Mouse (Mus musculus) MEL (cell line): ENCODE data around the gene Usp37. TPM values are rescaled to one million over a fixed set of nuclear protein-coding genes. Genes with fewer than 3 reads are reported as not detected.
A peak's percentile ranks its signal among the peaks of the same experiment; 100 is the strongest.

Source experiments
- DNase-seq: peaks from one replicate; pipeline ENCODE4 v3.0.0; 2011; ENCODE audit warnings: low read depth, low spot score
- H3K27ac ChIP-seq: 2 replicates; pipeline ENCODE4 v1.5.1; 2012; ENCODE audit warnings: low read depth, mild to moderate bottlenecking, control low read depth, low read length, moderate library complexity; ENCODE audit not compliant: control insufficient read depth
- H3K27me3 ChIP-seq, 2 experiments: fragments of 150-350 bp in 1 of 2; sonication (generic) in 1 of 2; 2 replicates each; pipeline ENCODE4 v1.6.1; 2012; ENCODE audit warnings: low read length in 2 of 2, mild to moderate bottlenecking in 2 of 2, improper control_type of control experiment in 1 of 2, moderate library complexity in 1 of 2; ENCODE audit not compliant: insufficient read depth in 2 of 2, control insufficient read depth in 1 of 2
- H3K36me3 ChIP-seq, 2 experiments: 2 replicates each; pipeline ENCODE4 v1.6.1; 2012 to 2014; ENCODE audit warnings: low read length in 2 of 2, improper control_type of control experiment in 1 of 2, inconsistent platforms in 1 of 2, mild to moderate bottlenecking in 1 of 2; ENCODE audit not compliant: insufficient read depth in 2 of 2, control insufficient read depth in 1 of 2
- H3K4me1 ChIP-seq, 2 experiments: fragments of 150-350 bp in 1 of 2; sonication (generic) in 1 of 2; 2 replicates each; pipeline ENCODE4 v1.6.1; 2012; ENCODE audit warnings: low read length in 2 of 2, improper control_type of control experiment in 1 of 2, mild to moderate bottlenecking in 1 of 2; ENCODE audit not compliant: insufficient read depth in 2 of 2, control insufficient read depth in 1 of 2
- H3K4me3 ChIP-seq, 2 experiments: fragments of 150-350 bp in 1 of 2; sonication (generic) in 1 of 2; 2 replicates each; pipeline ENCODE4 v1.5.1; 2012; ENCODE audit warnings: low read depth in 2 of 2, low read length in 2 of 2, mild to moderate bottlenecking in 2 of 2, moderate library complexity in 2 of 2, control low read depth in 1 of 2, improper control_type of control experiment in 1 of 2; ENCODE audit not compliant: control insufficient read depth in 1 of 2, insufficient read depth in 1 of 2
- H3K79me2 ChIP-seq: 2 replicates; pipeline ENCODE4 v1.6.1; 2012; ENCODE audit warnings: mild to moderate bottlenecking, low read length, moderate library complexity; ENCODE audit not compliant: control insufficient read depth, poor library complexity, insufficient read depth
- H3K9ac ChIP-seq: 2 replicates; pipeline ENCODE4 v1.6.1; 2012; ENCODE audit warnings: low read depth, mild to moderate bottlenecking, control low read depth, low read length, moderate library complexity; ENCODE audit not compliant: control insufficient read depth, poor library complexity, severe bottlenecking
- H3K9me3 ChIP-seq: fragments of 150-350 bp; sonication (generic); replicated peaks from 2 replicates; pipeline ENCODE4 v1.6.1; 2012; ENCODE audit warnings: mild to moderate bottlenecking, low read length, improper control_type of control experiment, moderate library complexity; ENCODE audit not compliant: insufficient read depth
- BHLHE40 ChIP-seq: IDR thresholded peaks from 2 replicates; pipeline ENCODE4 v1.6.1; 2012; ENCODE audit warnings: low read depth, mild to moderate bottlenecking, inconsistent platforms, low read length, improper control_type of control experiment, borderline replicate concordance
- CHD2 ChIP-seq: IDR thresholded peaks from 2 replicates; pipeline ENCODE4 v1.6.1; 2011; ENCODE audit warnings: low read length, improper control_type of control experiment
- ETS1 ChIP-seq: IDR thresholded peaks from 2 replicates; pipeline ENCODE4 v1.6.1; 2012; ENCODE audit warnings: low read depth, mild to moderate bottlenecking, inconsistent platforms, low read length, improper control_type of control experiment, moderate library complexity
- GABPA ChIP-seq: IDR thresholded peaks from 2 replicates; pipeline ENCODE4 v1.6.1; 2012; ENCODE audit warnings: low read depth, mild to moderate bottlenecking, inconsistent platforms, low read length, improper control_type of control experiment, moderate library complexity
- JUND ChIP-seq: IDR thresholded peaks from 2 replicates; pipeline ENCODE4 v1.6.1; 2011; ENCODE audit warnings: low read depth, mild to moderate bottlenecking, improper control_type of control experiment, low read length
- MAFK ChIP-seq: IDR thresholded peaks from 2 replicates; pipeline ENCODE4 v1.6.1; 2011; ENCODE audit warnings: low read depth, mild to moderate bottlenecking, low read length, improper control_type of control experiment, borderline replicate concordance
- MYC ChIP-seq: IDR thresholded peaks from 2 replicates; pipeline ENCODE4 v1.6.1; 2011; ENCODE audit warnings: low read depth, mild to moderate bottlenecking, low read length, improper control_type of control experiment, moderate library complexity
- NELFE ChIP-seq: IDR thresholded peaks from 2 replicates; pipeline ENCODE4 v1.6.1; 2011; ENCODE audit warnings: low read depth, low read length, improper control_type of control experiment
- POLR2AphosphoS2 ChIP-seq: IDR thresholded peaks from 2 replicates; pipeline ENCODE4 v1.6.1; 2011; ENCODE audit warnings: low read length, improper control_type of control experiment
- SIN3A ChIP-seq: IDR thresholded peaks from 2 replicates; pipeline ENCODE4 v1.6.1; 2012; ENCODE audit warnings: low read length, improper control_type of control experiment, inconsistent platforms
- TAL1 ChIP-seq: IDR thresholded peaks from 2 replicates; pipeline ENCODE4 v1.6.1; 2012; ENCODE audit warnings: mild to moderate bottlenecking, inconsistent platforms, low read length, moderate library complexity, mixed read lengths
- TCF12 ChIP-seq: IDR thresholded peaks from 2 replicates; pipeline ENCODE4 v1.6.1; 2014; ENCODE audit warnings: low read depth, mild to moderate bottlenecking, inconsistent platforms, low read length, improper control_type of control experiment, moderate library complexity
- ZC3H11A ChIP-seq: IDR thresholded peaks from 2 replicates; pipeline ENCODE4 v1.6.1; 2012; ENCODE audit warnings: low read depth, mild to moderate bottlenecking, inconsistent platforms, low read length, improper control_type of control experiment
- ZNF384 ChIP-seq: IDR thresholded peaks from 2 replicates; pipeline ENCODE4 v1.6.1; 2012; ENCODE audit warnings: low read depth, mild to moderate bottlenecking, inconsistent platforms, low read length, improper control_type of control experiment
- polyA plus RNA-seq, 2 experiments: library from polyadenylated mRNA; stranded (reverse) in 1 of 2; unstranded in 1 of 2; fragments of >175 nt in 1 of 2; fragments of >200 nt in 1 of 2; gene quantifications; 2 replicates each; pipeline versions ENCODE4 v1.2.1 to v1.2.4; 2012; ENCODE audit warnings: low replicate concordance in 2 of 2, low read depth in 1 of 2; ENCODE audit not compliant: insufficient read length in 2 of 2, insufficient read depth in 1 of 2, missing spikeins in 1 of 2
- total RNA-seq: library from RNA; depleted of rRNA; stranded (reverse); fragments of 300-350 nt; gene quantifications from 2 replicates; pipeline ENCODE4 v1.2.3, GENCODE M21; 2012

The Usp37 gene
- total and polyA plus RNA-seq, 3 experiments, result 17.8 to 77.6 (median 24.0) TPM

DNA sequence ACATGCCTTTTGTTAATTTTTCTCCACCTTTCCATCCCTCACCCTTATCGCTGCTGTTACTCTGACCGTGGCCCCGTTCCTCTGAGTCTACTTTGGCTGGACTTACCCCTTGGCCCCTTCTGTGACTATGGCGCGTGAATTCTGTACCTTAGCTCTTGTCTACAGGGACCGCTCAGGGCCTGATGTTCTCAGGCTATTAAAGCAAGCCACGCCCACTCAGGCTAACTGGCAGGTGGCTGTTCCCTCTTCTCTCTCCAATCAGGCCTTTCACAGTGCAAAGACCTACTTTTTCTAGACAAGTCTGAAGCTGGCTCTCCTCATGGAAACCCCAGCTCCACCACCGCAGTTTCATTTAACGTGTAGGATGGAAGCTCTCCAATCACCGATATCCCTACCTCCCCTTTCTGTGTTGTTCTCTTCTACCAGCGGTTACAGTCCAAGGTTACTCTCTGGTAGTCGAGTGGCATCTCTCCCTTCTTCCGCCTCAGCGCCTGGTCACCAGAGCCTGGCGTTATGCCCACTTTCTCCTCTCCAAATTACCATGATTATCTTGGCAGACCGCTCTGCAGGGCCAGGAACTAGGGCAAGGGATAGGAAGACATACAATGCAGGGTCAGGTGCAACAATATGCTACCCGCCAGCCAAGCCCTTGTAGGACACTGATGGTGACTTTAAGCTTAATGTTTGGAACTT, 125.2 kb downstream of the Usp37 start:
- TF ChIP-seq ETS1 (no peak), CHD2 (no peak), TAL1 (no peak), BHLHE40 (no peak), POLR2AphosphoS2 (no peak), MYC (no peak), JUND (no peak), ZC3H11A (no peak), MAFK (no peak)
- H3K9me3 ChIP-seq, result no peaks in the 10 kb centered on the region
- DNase-seq, result no peak
- no peak overlapping the region for H3K27ac ChIP-seq
- H3K79me2 ChIP-seq, result no peaks in the 10 kb centered on the region
- peaks cover 0 to 3% of the 10 kb centered on the region in 2 experiments; a peak in 2 of 4 replicates for H3K36me3 ChIP-seq
- H3K4me1 ChIP-seq, result peaks cover 3 to 5% of the 10 kb centered on the region in 2 experiments; a peak in 3 of 4 replicates
- H3K9ac ChIP-seq, result no peak overlapping the region
- H3K27me3 ChIP-seq, result no peaks in the 10 kb centered on the region
- H3K4me3 ChIP-seq, result no peak overlapping the region

DNA sequence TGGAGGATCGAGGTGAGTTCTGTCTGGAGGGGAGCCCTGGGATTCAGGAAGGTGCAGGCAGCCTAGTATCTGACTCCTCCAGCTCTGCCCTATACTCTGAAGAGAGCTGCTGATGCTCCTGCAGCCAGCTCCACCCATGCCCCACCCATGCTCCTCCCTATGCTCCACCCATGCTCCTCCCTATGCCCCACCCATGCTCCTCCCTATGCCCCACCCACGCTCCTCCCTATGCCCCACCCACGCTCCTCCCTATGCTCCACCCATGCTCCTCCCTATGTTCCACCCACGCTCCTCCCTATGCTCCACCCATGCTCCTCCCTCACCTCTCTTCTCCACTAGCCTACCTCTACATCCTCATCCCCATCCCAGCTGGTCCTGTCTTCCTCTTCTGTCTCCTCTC, 128.9 kb downstream of the Usp37 start:
- Histone ChIP-seq H3K9me3 (no peaks in the 10 kb centered on the region), H3K79me2 (no peaks in the 10 kb centered on the region), H3K27me3 (no peaks in the 10 kb centered on the region), H3K9ac (no peak overlapping the region), H3K4me3 (no peak overlapping the region), H3K36me3 (peaks cover 0 to 4% of the 10 kb centered on the region in 2 experiments; a peak in 2 of 4 replicates), H3K4me1 (peaks cover 3 to 7% of the 10 kb centered on the region in 2 experiments; a peak in 3 of 4 replicates), H3K27ac (no peak overlapping the region)
- TF ChIP-seq NELFE (no peak), TCF12 (no peak), JUND (no peak), GABPA (no peak), ZNF384 (no peak)
- peak; percentile 67 for DNase-seq

DNA sequence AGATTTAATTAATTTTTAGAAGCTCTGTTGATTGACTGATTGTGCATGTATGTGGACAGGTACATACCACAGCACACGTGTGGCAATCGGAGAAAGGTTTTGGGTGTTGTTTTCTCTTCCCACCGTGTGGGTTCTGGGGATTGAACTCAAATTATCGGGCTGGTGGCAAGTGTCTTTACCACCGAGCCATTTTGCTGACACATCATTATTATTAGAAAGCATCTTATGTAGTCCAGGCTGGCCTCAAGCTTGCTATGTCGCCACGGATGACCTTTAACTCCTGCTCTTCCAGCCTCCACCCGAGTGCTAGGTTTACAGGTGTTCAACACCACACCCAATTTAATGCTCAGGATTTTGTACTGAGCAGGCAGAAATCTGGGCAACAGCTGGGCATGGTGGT, 131.4 kb downstream of the Usp37 start:
- H3K4me3 ChIP-seq, result no peak overlapping the region
- H3K36me3 ChIP-seq, result peaks cover 0 to 4% of the 10 kb centered on the region in 2 experiments; a peak in 2 of 4 replicates
- H3K4me1 ChIP-seq, result peaks cover 3 to 7% of the 10 kb centered on the region in 2 experiments; a peak in 3 of 4 replicates
- no peaks in the 10 kb centered on the region for H3K9me3 ChIP-seq
- no peaks in the 10 kb centered on the region for H3K79me2 ChIP-seq
- TF ChIP-seq MAFK, result peak; percentile 44; the same call in 1 of the 2 replicates
- no peak for TF ChIP-seq SIN3A
- no peak overlapping the region for H3K9ac ChIP-seq
- no peaks in the 10 kb centered on the region for H3K27me3 ChIP-seq
- no peak for DNase-seq
- no peak overlapping the region for H3K27ac ChIP-seq
